Mouse (Mus musculus): ENCODE data around the gene Abcg8. TPM values are rescaled to one million over a fixed set of nuclear protein-coding genes. Genes with fewer than 3 reads are reported as not detected.

The Abcg8 gene
- 0.35 and 0.43 TPM in 2 replicates for polyA plus RNA-seq (2014; fragmentation: Nextera tagmentation; extraction: Ambion mirVana)

DNA sequence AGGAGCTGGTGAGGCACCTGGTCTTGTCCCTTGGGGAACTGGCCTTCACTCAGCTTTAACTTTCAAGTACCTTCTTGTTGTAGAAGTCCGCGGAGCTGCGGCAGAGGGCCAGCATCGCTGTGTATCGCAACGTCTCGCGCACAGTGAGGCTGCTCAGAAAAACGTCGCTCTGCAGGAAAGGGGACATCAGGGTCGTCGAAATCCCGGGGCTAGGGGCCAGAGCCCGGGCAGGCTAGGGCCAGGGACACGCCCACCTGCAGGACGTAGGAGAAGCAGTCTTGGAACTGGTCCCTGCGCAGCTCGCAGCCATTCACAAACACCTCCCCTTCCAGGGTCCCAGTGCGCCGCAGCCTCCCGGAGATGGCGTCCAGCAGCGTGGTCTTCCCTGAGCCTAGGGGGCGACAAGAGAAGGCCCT is at the start of gene Abcg8:
Abcg8 (plus strand) TSS at position 352 of the 416 bp plus-strand sequence.
- Histone ChIP-seq H3K9me3 (ENCODE audit: control insufficient read depth, low read length) (no peaks in the 10 kb centered on the region), H3K4me3 (ENCODE audit: low read length) (peak within 1 kb of the TSS; percentile 30), H3K4me2 (replicated peaks; ENCODE audit: low read depth, low read length) (peak within 1 kb of the TSS; percentile 62), H3K36me3 (ENCODE audit: control insufficient read depth, insufficient read depth, low read length) (no peaks in the 10 kb centered on the region), H3K4me1 (ENCODE audit: control insufficient read depth, insufficient read depth, low read length) (peaks cover 5% of the 10 kb centered on the region), H3K9ac (ENCODE audit: low read depth, low read length) (peak within 1 kb of the TSS; percentile 35; the same call in 1 of the 2 replicates), H3K27me3 (ENCODE audit: control insufficient read depth, insufficient read depth, low read length) (no peaks in the 10 kb centered on the region), H3K27ac (ENCODE audit: low read depth, low read length) (no peak within 1 kb of the TSS)
- under 1% methylated on average over 24 of the region's 24 CpGs for WGBS
- peak; percentile 63 for ATAC-seq (ENCODE audit: low FRiP score, low TSS enrichment)

- Histone ChIP-seq H3K9me3 (ENCODE audit: control insufficient read depth, low read length) (no peaks in the 10 kb centered on the region), H3K27me3 (ENCODE audit: control insufficient read depth, insufficient read depth, low read length) (no peaks in the 10 kb centered on the region), H3K4me3 (ENCODE audit: low read length) (peak overlapping the region; percentile 45), H3K4me1 (ENCODE audit: control insufficient read depth, insufficient read depth, low read length) (no peaks in the 10 kb centered on the region), H3K36me3 (ENCODE audit: control insufficient read depth, insufficient read depth, low read length) (no peaks in the 10 kb centered on the region), H3K9ac (ENCODE audit: low read depth, low read length) (peak overlapping the region; percentile 57), H3K4me2 (replicated peaks; ENCODE audit: low read depth, low read length) (peak overlapping the region; percentile 69), H3K27ac (ENCODE audit: low read depth, low read length) (peak overlapping the region; percentile 51; the same call in 1 of the 2 replicates)
- peak; percentile 65 for ATAC-seq (ENCODE audit: low FRiP score, low TSS enrichment)
- 17% methylated on average over 9 of the region's 9 CpGs for WGBS
These were observed 49.2 kb upstream of the Abcg8 start for GRCm38 (mm10) chr17:84626857-84627305.

- Histone ChIP-seq H3K4me3 (ENCODE audit: low read length) (no peak overlapping the region), H3K4me1 (ENCODE audit: control insufficient read depth, insufficient read depth, low read length) (no peaks in the 10 kb centered on the region), H3K9me3 (ENCODE audit: control insufficient read depth, low read length) (no peaks in the 10 kb centered on the region), H3K27ac (ENCODE audit: low read depth, low read length) (no peak overlapping the region), H3K4me2 (replicated peaks; ENCODE audit: low read depth, low read length) (no peak overlapping the region), H3K27me3 (ENCODE audit: control insufficient read depth, insufficient read depth, low read length) (no peaks in the 10 kb centered on the region), H3K9ac (ENCODE audit: low read depth, low read length) (no peak overlapping the region), H3K36me3 (ENCODE audit: control insufficient read depth, insufficient read depth, low read length) (no peaks in the 10 kb centered on the region; the same call in 1 of the 2 replicates)
- no peak for ATAC-seq (ENCODE audit: low FRiP score, low TSS enrichment)
- 75% methylated on average over 10 of the region's 10 CpGs for WGBS
These were observed 48.4 kb upstream of the Abcg8 start for GRCm38 (mm10) chr17:84627721-84628120.

GRCm38 (mm10) chr17:84628611-84629010 is 47.5 kb upstream of the Abcg8 start:
- no peaks in the 10 kb centered on the region; the same call in 1 of the 2 replicates for H3K36me3 ChIP-seq (ENCODE audit: control insufficient read depth, insufficient read depth, low read length)
- no peak overlapping the region for H3K27ac ChIP-seq (ENCODE audit: low read depth, low read length)
- WGBS: 83% methylated on average over 9 of the region's 9 CpGs
- no peak for ATAC-seq (ENCODE audit: low FRiP score, low TSS enrichment)
- no peak overlapping the region for H3K9ac ChIP-seq (ENCODE audit: low read depth, low read length)
- no peaks in the 10 kb centered on the region for H3K27me3 ChIP-seq (ENCODE audit: control insufficient read depth, insufficient read depth, low read length)
- no peaks in the 10 kb centered on the region for H3K4me1 ChIP-seq (ENCODE audit: control insufficient read depth, insufficient read depth, low read length)
- no peak overlapping the region for H3K4me3 ChIP-seq (ENCODE audit: low read length)
- no peak overlapping the region for H3K4me2 ChIP-seq (replicated peaks; ENCODE audit: low read depth, low read length)
- no peaks in the 10 kb centered on the region for H3K9me3 ChIP-seq (ENCODE audit: control insufficient read depth, low read length)

DNA sequence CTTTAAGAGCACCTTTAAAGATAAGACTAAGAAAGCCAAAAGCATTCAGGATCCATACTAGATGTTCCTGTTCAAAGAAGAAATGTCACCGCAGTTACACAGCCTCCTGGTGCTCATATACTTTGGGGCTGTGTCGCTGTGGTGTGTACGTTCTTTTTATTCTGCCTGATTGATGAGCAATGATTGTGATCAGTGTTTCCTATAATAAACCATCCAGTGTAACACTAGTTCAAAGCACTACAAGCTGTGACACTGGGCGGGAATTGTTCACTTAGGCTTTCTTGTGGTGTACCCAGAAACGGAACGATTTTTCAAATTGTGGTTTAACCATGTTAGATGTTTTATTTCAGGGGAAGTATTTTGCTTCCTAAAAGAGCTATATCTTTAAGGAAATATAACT is 44.3 kb upstream of the Abcg8 start:
- H3K9ac ChIP-seq (ENCODE audit: low read depth, low read length): no peak overlapping the region
- no peak overlapping the region for H3K27ac ChIP-seq (ENCODE audit: low read depth, low read length)
- H3K4me2 ChIP-seq (replicated peaks; ENCODE audit: low read depth, low read length): no peak overlapping the region
- no peaks in the 10 kb centered on the region for H3K9me3 ChIP-seq (ENCODE audit: control insufficient read depth, low read length)
- H3K4me1 ChIP-seq (ENCODE audit: control insufficient read depth, insufficient read depth, low read length): no peaks in the 10 kb centered on the region
- no peaks in the 10 kb centered on the region for H3K27me3 ChIP-seq (ENCODE audit: control insufficient read depth, insufficient read depth, low read length)
- 86% methylated on average over 6 of the region's 6 CpGs for WGBS
- no peak overlapping the region for H3K4me3 ChIP-seq (ENCODE audit: low read length)
- no peak for ATAC-seq (ENCODE audit: low FRiP score, low TSS enrichment)
- no peaks in the 10 kb centered on the region; the same call in 1 of the 2 replicates for H3K36me3 ChIP-seq (ENCODE audit: control insufficient read depth, insufficient read depth, low read length)

DNA sequence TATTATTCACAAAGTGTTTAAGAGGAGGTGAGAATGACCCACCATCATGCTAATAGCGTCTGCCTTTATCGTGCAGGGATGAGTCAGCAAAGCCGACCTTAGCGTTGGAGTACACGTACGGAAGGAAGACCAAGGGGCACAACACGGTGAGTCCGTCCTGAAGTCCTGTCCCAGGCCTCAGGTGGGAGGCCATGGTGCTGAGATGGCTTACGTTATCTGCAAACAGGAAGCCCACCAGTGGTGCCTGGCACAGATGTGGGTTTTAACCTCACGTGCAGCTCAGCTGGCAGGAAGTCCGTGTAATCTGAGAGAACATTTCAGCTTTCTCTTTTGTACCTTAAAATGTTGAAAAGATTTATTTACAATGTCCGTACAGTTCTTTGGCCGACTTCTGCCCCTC is 42.7 kb upstream of the Abcg8 start:
- WGBS: 82% methylated on average over 13 of the region's 13 CpGs
- no peak overlapping the region for H3K4me2 ChIP-seq (replicated peaks; ENCODE audit: low read depth, low read length)
- H3K9me3 ChIP-seq (ENCODE audit: control insufficient read depth, low read length): no peaks in the 10 kb centered on the region
- no peak overlapping the region for H3K27ac ChIP-seq (ENCODE audit: low read depth, low read length)
- H3K4me1 ChIP-seq (ENCODE audit: control insufficient read depth, insufficient read depth, low read length): no peaks in the 10 kb centered on the region
- no peaks in the 10 kb centered on the region; the same call in 1 of the 2 replicates for H3K36me3 ChIP-seq (ENCODE audit: control insufficient read depth, insufficient read depth, low read length)
- no peaks in the 10 kb centered on the region for H3K27me3 ChIP-seq (ENCODE audit: control insufficient read depth, insufficient read depth, low read length)
- no peak overlapping the region for H3K4me3 ChIP-seq (ENCODE audit: low read length)
- no peak overlapping the region for H3K9ac ChIP-seq (ENCODE audit: low read depth, low read length)
- ATAC-seq (ENCODE audit: low FRiP score, low TSS enrichment): no peak

DNA sequence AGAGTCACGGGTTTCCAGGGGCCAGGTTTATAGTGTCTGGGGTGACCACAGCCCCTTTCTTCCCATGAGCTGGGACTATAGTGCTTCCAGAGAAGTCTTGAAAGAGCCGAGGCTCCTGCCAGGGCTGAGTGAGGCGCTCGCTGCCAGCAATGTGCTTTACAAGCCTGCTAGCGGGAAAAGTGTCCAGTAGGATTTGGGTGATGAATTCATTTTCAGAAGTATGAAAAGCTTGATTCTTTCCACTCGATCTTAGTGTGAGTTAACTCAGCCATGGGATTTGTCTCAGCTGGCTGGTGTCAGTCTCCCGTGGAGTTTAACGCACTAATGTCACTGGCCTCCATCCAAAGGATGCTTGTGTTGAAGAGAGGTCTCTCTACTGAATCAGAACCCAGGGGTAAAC is 39.8 kb upstream of the Abcg8 start:
- no peak for ATAC-seq (ENCODE audit: low FRiP score, low TSS enrichment)
- Histone ChIP-seq H3K36me3 (ENCODE audit: control insufficient read depth, insufficient read depth, low read length) (no peaks in the 10 kb centered on the region; the same call in 1 of the 2 replicates), H3K9me3 (ENCODE audit: control insufficient read depth, low read length) (no peaks in the 10 kb centered on the region), H3K4me2 (replicated peaks; ENCODE audit: low read depth, low read length) (no peak overlapping the region), H3K4me1 (ENCODE audit: control insufficient read depth, insufficient read depth, low read length) (no peaks in the 10 kb centered on the region), H3K9ac (ENCODE audit: low read depth, low read length) (no peak overlapping the region), H3K27me3 (ENCODE audit: control insufficient read depth, insufficient read depth, low read length) (no peaks in the 10 kb centered on the region), H3K4me3 (ENCODE audit: low read length) (no peak overlapping the region), H3K27ac (ENCODE audit: low read depth, low read length) (no peak overlapping the region)
- WGBS: 64% methylated on average over 8 of the region's 8 CpGs

DNA sequence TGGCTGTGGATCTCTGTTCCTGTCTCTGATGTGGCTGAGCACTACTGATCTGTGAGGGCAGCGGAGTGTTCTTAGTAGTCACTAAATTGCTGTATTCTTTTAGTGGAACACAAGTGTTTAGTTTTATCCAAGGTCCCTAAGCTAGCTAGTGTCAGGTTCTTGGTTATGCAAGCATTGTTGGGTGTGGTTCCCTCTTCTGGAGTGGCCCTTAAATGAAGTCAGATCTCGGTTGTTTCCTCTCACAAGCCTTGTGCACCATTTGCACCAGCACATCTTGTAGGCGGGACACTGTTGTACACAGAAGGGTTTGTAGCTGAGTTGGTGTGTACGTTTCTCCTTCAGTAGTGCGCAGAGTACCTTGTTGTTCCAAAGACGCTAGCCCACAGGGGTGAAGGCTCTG is 38.1 kb upstream of the Abcg8 start:
- H3K9me3 ChIP-seq (ENCODE audit: control insufficient read depth, low read length): no peaks in the 10 kb centered on the region
- WGBS: 94% methylated on average over 6 of the region's 6 CpGs
- no peak for ATAC-seq (ENCODE audit: low FRiP score, low TSS enrichment)
- H3K4me2 ChIP-seq (replicated peaks; ENCODE audit: low read depth, low read length): no peak overlapping the region
- H3K4me1 ChIP-seq (ENCODE audit: control insufficient read depth, insufficient read depth, low read length): 0 out of 2 replicates have a peak, but pooled peaks cover 2% of the 10 kb centered on the region
- no peaks in the 10 kb centered on the region for H3K27me3 ChIP-seq (ENCODE audit: control insufficient read depth, insufficient read depth, low read length)
- H3K27ac ChIP-seq (ENCODE audit: low read depth, low read length): no peak overlapping the region
- no peaks in the 10 kb centered on the region for H3K36me3 ChIP-seq (ENCODE audit: control insufficient read depth, insufficient read depth, low read length)
- H3K9ac ChIP-seq (ENCODE audit: low read depth, low read length): no peak overlapping the region
- H3K4me3 ChIP-seq (ENCODE audit: low read length): no peak overlapping the region

DNA sequence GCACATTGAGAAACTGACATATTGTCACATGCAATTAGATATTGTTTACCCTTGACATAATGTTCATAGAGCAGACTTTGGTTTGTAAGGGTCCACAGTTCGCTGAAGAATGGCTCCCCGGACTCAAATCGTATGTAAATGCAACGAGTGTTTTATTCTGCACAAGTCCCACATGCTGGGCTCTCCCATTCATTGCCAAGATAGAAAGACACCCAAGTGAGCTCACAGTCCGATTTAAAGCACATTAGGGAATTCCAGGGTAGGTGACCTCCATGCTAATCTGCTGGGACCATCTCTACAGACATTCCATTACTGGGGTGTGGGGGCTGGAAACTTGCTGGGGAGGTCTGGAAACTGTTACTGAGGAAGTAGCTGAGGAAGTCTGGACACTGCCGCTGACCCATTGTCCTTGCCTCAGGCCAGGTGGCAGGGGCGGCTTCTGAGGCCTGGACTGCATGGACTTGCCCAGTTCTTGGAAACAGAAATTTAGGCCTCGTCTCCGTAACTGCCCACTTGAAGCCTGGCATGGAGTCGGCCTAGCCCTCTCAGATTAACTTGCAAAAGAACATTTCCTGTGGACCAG is 36.2 kb upstream of the Abcg8 start:
- H3K4me1 ChIP-seq (ENCODE audit: control insufficient read depth, insufficient read depth, low read length): peaks cover 6% of the 10 kb centered on the region; the same call in 1 of the 2 replicates
- ATAC-seq (ENCODE audit: low FRiP score, low TSS enrichment): no peak
- H3K27me3 ChIP-seq (ENCODE audit: control insufficient read depth, insufficient read depth, low read length): no peaks in the 10 kb centered on the region
- no peak overlapping the region for H3K9ac ChIP-seq (ENCODE audit: low read depth, low read length)
- 81% methylated on average over 10 of the region's 10 CpGs for WGBS
- H3K27ac ChIP-seq (ENCODE audit: low read depth, low read length): no peak overlapping the region
- no peaks in the 10 kb centered on the region for H3K36me3 ChIP-seq (ENCODE audit: control insufficient read depth, insufficient read depth, low read length)
- no peak overlapping the region for H3K4me2 ChIP-seq (replicated peaks; ENCODE audit: low read depth, low read length)
- no peak overlapping the region for H3K4me3 ChIP-seq (ENCODE audit: low read length)
- H3K9me3 ChIP-seq (ENCODE audit: control insufficient read depth, low read length): no peaks in the 10 kb centered on the region
